Mouse (Mus musculus): ENCODE data around the gene Ost4.

Gene Ost4

DNA sequence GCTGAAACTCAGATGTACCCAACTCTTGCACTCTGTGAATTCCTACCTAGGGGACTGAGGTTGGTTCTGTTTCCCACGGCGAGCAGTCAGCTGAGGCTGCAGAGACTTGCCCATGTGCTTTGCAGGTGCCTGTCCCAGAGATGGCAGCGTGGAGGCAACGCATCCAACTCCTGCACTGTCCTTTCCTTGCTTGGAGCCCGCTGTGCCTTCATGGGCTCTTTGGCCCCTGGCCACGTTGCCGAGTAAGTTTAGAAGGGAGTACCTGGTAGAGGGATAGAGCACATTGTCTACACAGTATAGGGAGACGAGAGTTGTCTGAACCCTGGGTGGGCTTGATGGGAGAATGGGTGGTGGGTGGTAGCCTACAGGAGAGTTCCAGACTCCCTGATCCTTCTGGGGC lies 17.0 kb upstream of the Ost4 start:
- in situ Hi-C loops (cut with MboI, MseI), result no loop called here

DNA sequence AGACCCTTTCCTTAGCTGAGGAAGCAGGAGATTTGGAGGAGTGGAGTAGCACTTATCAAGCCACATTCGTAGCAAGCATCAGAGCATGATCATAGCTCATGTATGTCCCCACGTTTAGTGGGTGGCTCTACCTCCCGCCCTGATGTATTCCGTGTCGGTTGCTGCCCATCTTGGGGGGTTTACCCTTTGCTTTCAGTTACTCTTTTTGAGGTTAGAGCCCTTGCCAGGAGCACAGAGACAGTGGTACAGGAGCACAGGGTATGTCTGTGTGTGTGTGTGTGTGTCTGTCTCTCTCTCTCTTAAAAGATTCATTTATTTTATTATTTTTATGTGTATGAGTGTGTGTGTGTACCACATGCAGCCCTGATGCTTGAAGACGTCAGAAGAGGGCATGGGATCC lies 15.5 kb upstream of the Ost4 start:
- in situ Hi-C loops (cut with MboI, MseI), result no loop called here

DNA sequence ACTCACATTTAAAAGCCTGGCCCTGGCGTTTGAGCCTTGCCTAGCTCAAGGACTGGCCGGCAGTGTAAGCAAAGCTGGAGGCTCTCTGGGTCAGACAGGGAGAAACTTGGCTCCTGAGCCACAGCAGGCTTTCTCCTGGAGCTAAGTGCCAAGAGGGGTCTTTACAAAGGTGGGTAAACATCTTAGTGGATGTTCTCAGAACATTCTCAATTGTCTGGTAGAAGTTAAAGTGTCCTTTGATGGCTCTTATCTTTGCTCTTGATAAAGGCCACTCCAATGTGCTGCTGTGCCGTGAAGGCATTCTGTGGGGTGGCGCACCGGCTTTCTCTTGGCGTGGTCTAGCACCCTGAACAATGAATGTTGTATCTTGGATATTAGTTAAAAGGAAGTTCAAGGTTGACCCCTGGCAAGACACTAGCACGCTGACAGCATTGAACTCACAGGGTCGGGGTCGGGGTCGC lies 15.0 kb upstream of the Ost4 start:
- in situ Hi-C loops (cut with MboI, MseI), result no loop called here

DNA sequence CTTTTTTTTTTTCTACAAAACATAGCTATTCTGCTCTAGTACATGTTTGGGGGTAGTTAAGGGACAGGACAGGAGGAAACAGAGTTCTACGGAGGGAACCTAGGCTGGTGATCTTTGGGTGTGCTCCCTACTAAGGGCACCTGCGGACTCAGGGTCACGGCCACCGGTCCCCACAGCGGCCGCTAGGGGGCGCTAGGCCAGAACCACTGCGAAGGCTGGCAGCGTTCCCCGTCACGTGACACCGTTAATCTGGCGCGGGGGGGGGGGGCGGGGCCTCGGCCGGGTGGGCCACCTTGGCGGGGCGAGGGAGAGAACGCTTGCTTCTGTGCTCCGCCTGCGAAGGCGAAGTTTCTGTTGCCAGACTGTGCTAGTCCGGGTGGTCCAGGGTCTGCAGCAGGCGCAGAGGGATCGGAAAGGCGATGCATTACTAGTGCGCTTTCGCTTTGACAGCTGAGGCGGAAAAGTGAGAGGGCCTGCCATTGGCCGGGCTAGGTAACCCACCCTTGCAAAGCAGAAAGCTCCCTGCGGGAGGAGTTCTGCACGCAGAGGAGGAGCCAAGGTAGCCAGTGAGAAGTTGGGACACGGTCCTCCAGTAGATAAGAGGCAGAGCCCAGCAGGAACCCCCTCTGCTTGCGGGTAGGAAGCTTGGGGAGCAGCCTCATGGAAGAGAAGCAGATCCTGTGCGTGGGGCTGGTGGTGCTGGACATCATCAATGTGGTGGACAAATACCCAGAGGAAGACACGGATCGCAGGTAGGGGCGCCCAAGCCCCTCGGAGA lies 13.9 kb upstream of the Ost4 start, which contains the start of gene Khk:
TSS of gene Khk (plus strand) at position 176 of the 778 bp plus-strand sequence.
- in situ Hi-C loops (cut with MboI, MseI), result no loop called here

GRCm38 (mm10) chr5:30920621-30921020 lies 13.0 kb upstream of the Ost4 start:
- in situ Hi-C loops (cut with MboI, MseI), result no loop called here

GRCm38 (mm10) chr5:30919831-30920614 lies 12.4 kb upstream of the Ost4 start:
- in situ Hi-C loops (cut with MboI, MseI), result no loop called here

DNA sequence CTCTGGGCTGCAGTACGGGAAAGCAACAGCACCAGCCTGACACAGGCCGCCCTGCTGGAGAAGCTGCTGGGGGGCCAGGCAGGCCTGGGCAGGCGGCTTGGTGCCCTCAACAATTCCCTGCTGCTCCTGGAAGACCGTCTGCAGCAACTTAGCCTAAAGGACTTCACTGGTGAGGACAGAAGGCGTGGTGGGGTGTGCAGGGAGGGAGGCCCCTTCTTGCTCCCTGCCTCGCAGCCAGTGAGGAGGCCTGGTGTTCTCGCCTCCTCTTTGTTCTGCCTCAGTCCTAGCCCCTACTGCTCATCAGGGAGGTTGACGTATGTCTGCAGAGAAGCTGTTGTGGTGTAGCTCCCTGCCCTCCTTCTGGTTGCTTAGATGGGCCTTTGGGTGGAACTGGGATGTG lies 11.1 kb upstream of the Ost4 start:
- in situ Hi-C loops (cut with MboI, MseI), result no loop called here

GRCm38 (mm10) chr5:30917891-30918670 lies 10.5 kb upstream of the Ost4 start:
- in situ Hi-C loops (cut with MboI, MseI), result no loop called here

GRCm38 (mm10) chr5:30917348-30917747 lies 9.8 kb upstream of the Ost4 start:
- in situ Hi-C loops (cut with MboI, MseI), result no loop called here

- in situ Hi-C loops (cut with MboI, MseI), result no loop called here
These were observed 9.3 kb upstream of the Ost4 start for GRCm38 (mm10) chr5:30916841-30917240.

DNA sequence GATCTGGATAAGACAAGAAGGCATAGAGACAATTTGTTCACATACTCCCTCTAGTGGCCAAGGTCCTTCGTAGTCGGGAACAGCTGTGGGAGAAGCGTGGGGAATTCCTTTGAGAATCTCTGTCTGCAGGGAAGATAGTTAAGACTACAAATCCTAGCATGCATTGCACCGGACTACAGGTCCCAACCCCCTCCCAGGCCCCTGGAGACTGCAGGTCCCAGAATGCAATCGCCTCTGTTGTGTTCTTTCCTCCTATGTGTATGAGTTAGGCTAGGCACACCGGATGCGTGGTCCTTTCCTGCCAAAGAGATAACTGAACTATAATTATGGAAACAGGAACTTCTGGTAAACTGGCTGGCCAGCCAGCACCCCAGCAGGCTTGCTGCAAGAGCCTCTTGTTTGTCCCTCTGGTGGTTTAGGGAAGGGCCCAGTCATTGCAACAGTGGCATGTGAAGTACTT lies 8.4 kb upstream of the Ost4 start:
- in situ Hi-C loops (cut with MboI, MseI), result no loop called here

- in situ Hi-C loops (cut with MboI, MseI), result no loop called here
These were observed 7.9 kb upstream of the Ost4 start for GRCm38 (mm10) chr5:30915456-30915855.

DNA sequence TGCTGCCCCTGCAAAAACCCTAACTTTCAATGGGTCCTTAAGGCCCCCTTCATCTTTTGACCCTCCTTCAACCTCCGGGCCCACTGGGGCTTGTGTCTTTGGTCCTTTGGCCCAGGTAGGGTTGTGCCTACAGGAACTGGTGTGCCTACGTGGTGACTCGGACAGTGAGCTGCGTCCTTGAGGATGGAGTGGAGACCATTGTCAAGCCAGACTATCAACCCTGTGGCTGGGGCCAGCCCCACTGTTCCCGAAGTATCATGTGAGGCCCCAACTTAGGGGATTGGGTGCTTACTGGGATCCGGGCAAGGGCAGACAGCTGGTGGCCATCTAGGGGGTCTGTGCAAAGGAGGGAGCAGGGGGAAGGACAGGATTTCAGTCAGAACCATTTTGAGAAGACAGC lies 7.3 kb upstream of the Ost4 start:
- in situ Hi-C loops (cut with MboI, MseI), result no loop called here

GRCm38 (mm10) chr5:30914101-30914635 lies 6.6 kb upstream of the Ost4 start:
- in situ Hi-C loops (cut with MboI, MseI), result no loop called here

DNA sequence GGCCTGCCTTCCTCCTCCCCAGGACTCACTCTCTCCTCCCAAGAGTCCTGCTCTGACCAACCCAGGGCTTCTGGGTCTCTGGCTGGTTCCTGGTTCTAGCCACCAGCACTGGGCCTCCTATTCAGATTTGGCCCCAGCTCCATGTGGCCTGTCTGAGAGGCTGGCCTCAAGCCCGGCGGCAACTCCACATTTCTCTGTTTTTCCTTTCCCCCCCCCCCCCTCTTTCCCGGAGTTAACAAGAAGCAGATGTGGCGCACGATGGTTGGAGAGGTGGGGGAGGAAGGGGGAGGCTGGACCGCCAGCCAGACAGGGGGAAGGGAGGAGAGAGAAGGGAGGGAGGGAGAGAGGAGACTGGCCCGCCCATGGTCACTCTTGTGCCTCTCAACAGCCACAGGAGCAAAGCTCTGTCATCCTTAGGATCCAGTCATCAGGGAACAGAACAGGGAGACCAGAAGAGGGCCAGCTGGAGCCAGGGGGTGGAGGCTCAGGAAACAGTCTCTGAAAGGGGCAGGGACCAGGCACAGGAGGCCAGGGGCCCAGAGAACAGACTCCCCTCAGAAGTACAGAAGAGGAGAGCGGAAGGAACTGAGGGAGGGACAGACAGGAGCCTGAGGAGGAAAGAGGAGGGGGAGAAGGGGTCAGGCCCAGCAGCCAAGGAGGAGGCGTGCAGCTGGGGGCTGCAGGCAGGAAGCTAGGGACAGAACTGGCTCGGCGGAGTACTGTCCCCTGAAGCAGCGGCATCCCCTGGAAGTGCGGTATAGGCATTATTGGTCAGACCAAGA lies 5.7 kb upstream of the Ost4 start, which contains the start of gene Emilin1:
TSS of gene Emilin1 (plus strand) at position 343 of the 782 bp plus-strand sequence.
- in situ Hi-C loops (cut with MboI, MseI), result no loop called here

DNA sequence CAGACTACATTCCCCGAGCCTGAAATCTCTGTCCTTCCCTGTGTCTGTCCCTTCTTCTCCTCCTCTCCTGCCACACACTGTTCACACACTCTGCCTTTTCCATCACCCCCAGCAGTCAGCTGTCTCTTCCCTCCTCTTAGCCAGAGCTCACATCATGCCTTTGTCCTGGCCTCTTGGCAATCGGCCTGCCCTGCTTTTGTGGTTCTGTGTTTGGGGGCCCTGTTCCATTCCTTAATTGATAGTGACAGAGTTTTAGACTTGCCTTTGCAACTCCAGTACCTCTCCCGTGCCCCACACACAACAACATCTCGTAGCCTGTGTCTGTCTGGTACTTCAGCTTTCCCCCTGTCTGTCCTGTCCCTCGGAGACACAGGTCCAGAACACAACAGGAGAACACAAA lies 4.6 kb upstream of the Ost4 start:
- in situ Hi-C loops (cut with MboI, MseI), result no loop called here

DNA sequence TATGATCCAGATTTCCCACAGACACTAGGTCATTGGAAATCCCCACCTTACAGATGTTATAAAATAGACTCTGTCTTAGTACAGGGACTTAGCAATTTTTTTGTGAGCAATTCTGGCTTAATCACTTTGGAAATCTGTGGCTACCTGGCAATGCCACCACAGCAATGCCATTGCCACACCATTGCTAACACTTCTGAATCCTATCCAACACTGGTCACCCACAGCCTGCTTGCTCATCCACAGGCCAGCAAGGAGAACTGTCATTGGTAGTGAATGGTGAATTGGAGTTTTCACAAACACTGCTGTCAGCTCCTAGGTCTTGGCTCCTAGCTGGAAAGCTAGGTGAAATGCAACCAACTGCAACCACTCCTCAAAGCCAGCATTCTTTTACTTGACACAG lies 2.9 kb upstream of the Ost4 start:
- in situ Hi-C loops (cut with MboI, MseI), result no loop called here

DNA sequence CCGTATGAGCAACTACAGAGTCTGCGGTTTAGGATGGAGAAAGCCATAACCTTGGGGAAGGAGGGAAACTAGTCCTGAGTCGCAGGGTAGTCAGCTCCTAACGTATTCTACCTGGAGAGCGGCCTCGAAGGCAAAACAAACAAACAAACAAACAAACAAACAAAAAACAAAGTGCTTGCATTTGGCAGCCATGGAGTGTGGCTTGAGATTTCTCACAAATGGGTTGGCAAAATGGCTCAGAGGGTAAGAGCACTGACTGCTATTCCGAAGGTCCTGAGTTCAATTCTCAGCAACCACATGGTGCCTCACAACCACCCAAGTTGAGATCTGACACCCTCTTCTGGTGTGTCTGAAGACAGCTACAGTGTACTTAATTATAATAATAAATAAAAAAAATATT lies 2.3 kb upstream of the Ost4 start:
- in situ Hi-C loops (cut with MboI, MseI), result no loop called here

DNA sequence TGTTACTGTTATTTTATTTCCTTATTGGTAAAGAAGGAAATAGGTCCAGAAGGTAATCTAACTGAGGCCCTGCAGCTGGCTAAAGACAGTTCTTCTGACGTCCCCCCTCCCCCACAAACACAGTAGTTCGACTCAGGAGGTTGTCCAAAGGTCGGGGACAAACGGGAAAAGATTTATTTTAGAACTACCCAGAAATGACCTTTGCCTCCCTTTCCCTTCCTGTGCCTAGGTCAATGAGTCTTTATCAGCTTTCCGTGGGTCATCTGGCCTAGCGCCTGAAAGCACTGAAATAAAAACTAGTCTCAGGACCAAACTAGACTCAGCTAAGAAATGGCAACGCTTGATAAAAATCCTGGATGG lies 1.7 kb upstream of the Ost4 start:
- in situ Hi-C loops (cut with MboI, MseI), result no loop called here

DNA sequence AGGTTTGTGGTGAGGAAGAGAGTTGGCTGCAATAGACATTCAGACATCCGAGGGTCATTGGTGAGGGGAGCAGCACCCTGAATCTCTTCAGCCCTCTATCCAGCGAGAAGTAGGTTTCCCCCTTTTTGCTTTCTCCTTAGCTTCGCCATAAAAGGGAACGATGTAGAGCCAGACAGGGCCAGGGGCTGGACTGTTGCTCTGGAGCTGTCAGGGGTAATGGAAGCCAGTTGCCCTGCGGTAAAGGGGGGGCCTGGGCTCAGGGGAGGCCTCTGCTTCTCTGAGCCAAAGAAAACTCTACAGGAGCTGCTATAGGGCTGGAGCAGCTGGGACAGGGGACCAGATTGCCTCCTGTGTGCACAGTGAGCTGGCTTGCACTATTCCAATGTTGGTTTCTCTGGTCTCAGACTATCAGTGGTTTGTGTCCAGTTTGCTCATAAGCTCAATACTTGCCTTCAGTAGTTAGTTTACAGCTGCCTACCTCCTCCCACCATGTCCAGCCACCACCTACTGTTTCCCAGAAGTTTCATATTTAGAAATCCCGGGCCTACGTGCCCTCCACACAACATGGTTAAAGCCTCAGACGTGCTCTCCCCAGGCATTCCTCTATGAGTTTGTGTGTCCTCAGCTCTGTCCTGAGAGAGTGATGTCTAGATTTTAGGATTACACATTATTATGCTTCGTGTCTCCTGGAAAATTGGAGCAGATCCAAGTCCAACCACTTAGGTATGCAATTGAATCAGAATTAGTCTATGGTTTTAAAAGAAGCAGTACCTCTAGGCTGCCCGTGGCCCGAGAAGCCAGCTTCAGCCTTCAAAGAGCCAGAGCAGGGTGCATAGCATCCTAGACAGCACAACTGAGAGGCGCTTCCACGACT lies 1.1 kb upstream of the Ost4 start:
- in situ Hi-C loops (cut with MboI, MseI), result no loop called here
